Mouse (Mus musculus) kidney, embryonic 16.5 days (tissue): Measurements from ENCODE around the gene Cep131. TPM values are rescaled to one million over a fixed set of nuclear protein-coding genes. Genes with fewer than 3 reads are reported as not detected.

Experiments used
- ATAC-seq: fragments of 200-750 bp; cut with Nextera tagmentation; 2 replicates; pipeline ENCODE4 v1.8.0; 2017; ENCODE audit warnings: moderate TSS enrichment; ENCODE audit not compliant: low FRiP score, low TSS enrichment
- H3K27ac ChIP-seq: fragments of 300-500 bp; sonication (generic); 2 replicates; pipeline ENCODE4 v1.5.1; 2014; ENCODE audit warnings: low read length
- H3K27me3 ChIP-seq: fragments of 300-500 bp; sonication (generic); 2 replicates; pipeline ENCODE4 v1.6.1; 2014; ENCODE audit warnings: low read length, control low read depth, mixed read lengths; ENCODE audit not compliant: insufficient read depth
- H3K36me3 ChIP-seq: fragments of 300-500 bp; sonication (generic); 2 replicates; pipeline ENCODE4 v1.6.1; 2014; ENCODE audit warnings: low read length, control low read depth, mixed read lengths; ENCODE audit not compliant: insufficient read depth
- H3K4me1 ChIP-seq: fragments of 300-500 bp; sonication (generic); 2 replicates; pipeline ENCODE4 v1.6.1; 2014; ENCODE audit warnings: low read length, control low read depth, mixed read lengths; ENCODE audit not compliant: insufficient read depth
- H3K4me2 ChIP-seq: fragments of 300-500 bp; sonication (generic); replicated peaks from 2 replicates; pipeline ENCODE4 v1.6.1; 2014; ENCODE audit warnings: low read depth, low read length
- H3K4me3 ChIP-seq: fragments of 300-500 bp; sonication (generic); 2 replicates; pipeline ENCODE4 v1.5.1; 2014; ENCODE audit warnings: mild to moderate bottlenecking, low read length
- H3K9ac ChIP-seq: fragments of 300-500 bp; sonication (generic); replicated peaks from 2 replicates; pipeline ENCODE4 v1.6.1; 2014; ENCODE audit warnings: low read length
- H3K9me3 ChIP-seq: fragments of 300-500 bp; sonication (generic); 2 replicates; pipeline ENCODE4 v1.6.1; 2016; ENCODE audit warnings: low read length, control low read depth
- WGBS: fragments of 180-500 bp; shearing (Covaris S2); extraction: QIAGEN DNeasy Blood & Tissue Kit; methylation state at CpG from one replicate; pipeline ENCODE4 v1.1.7; 2014; 5-methylcytosine and 5-hydroxymethylcytosine counted together
- polyA plus RNA-seq: library from polyadenylated mRNA; unstranded; fragments of >200 nt; fragmentation: Nextera tagmentation; extraction: Ambion mirVana; gene quantifications from 2 replicates; pipeline ENCODE4 v1.2.1, GENCODE M21; 2015

Cep131 gene
- polyA plus RNA-seq, 1 experiment from 2014 or later = 26.6 TPM

- H3K27ac ChIP-seq = no peak overlapping the region
- H3K36me3 ChIP-seq = peaks cover 14% of the 10 kb centered on the region
- no peak overlapping the region for H3K4me3 ChIP-seq
- no peaks in the 10 kb centered on the region for H3K9me3 ChIP-seq
- no peaks in the 10 kb centered on the region for H3K4me1 ChIP-seq
- WGBS = 91% methylated on average over 7 of the region's 7 CpGs
- H3K4me2 ChIP-seq = no peak overlapping the region
- no peaks in the 10 kb centered on the region for H3K27me3 ChIP-seq
- ATAC-seq = no peak
- H3K9ac ChIP-seq = no peak overlapping the region
Measured at GRCm38 (mm10) chr11:120119108-120119507, 32.5 kb upstream of the Cep131 start.

GRCm38 (mm10) chr11:120117626-120118025 lies 31.0 kb upstream of the Cep131 start:
- H3K9ac ChIP-seq = no peak overlapping the region
- peaks cover 14% of the 10 kb centered on the region for H3K36me3 ChIP-seq
- no peaks in the 10 kb centered on the region for H3K27me3 ChIP-seq
- no peak for ATAC-seq
- no peak overlapping the region for H3K4me3 ChIP-seq
- WGBS = 75% methylated on average over 2 of the region's 2 CpGs
- H3K4me2 ChIP-seq = no peak overlapping the region
- no peak overlapping the region for H3K27ac ChIP-seq
- H3K4me1 ChIP-seq = no peaks in the 10 kb centered on the region
- no peaks in the 10 kb centered on the region for H3K9me3 ChIP-seq

- Histone ChIP-seq H3K4me1 (peaks cover 3% of the 10 kb centered on the region; the same call in 1 of the 2 replicates), H3K4me3 (no peak overlapping the region), H3K27ac (no peak overlapping the region), H3K9ac (no peak overlapping the region), H3K4me2 (no peak overlapping the region), H3K36me3 (peaks cover 24% of the 10 kb centered on the region), H3K27me3 (no peaks in the 10 kb centered on the region), H3K9me3 (no peaks in the 10 kb centered on the region)
- 86% methylated on average over 21 of the region's 21 CpGs for WGBS
- ATAC-seq = no peak
Measured at GRCm38 (mm10) chr11:120114488-120115215, 28.0 kb upstream of the Cep131 start.

GRCm38 (mm10) chr11:120112136-120112535 lies 25.5 kb upstream of the Cep131 start:
- Histone ChIP-seq H3K9me3 (no peaks in the 10 kb centered on the region), H3K27ac (no peak overlapping the region), H3K4me2 (no peak overlapping the region), H3K9ac (no peak overlapping the region), H3K4me1 (peaks cover 8% of the 10 kb centered on the region; the same call in 1 of the 2 replicates), H3K36me3 (peaks cover 28% of the 10 kb centered on the region), H3K27me3 (no peaks in the 10 kb centered on the region), H3K4me3 (no peak overlapping the region)
- WGBS = 91% methylated on average over 4 of the region's 4 CpGs
- no peak for ATAC-seq

- ATAC-seq = no peak
- 4% methylated on average over 2 of the region's 2 CpGs for WGBS
- no peak overlapping the region for H3K4me3 ChIP-seq
- H3K9ac ChIP-seq = no peak overlapping the region
- H3K9me3 ChIP-seq = no peaks in the 10 kb centered on the region
- H3K4me2 ChIP-seq = no peak overlapping the region
- H3K27me3 ChIP-seq = no peaks in the 10 kb centered on the region
- peaks cover 8% of the 10 kb centered on the region; the same call in 1 of the 2 replicates for H3K4me1 ChIP-seq
- 0 out of 2 replicates have a peak overlapping the region, but pooled peaks have one; percentile 33 for H3K27ac ChIP-seq
- peaks cover 23% of the 10 kb centered on the region for H3K36me3 ChIP-seq
Measured at GRCm38 (mm10) chr11:120111033-120111432, 24.4 kb upstream of the Cep131 start.

- ATAC-seq = no peak; the same call in 1 of the 2 replicates
- Histone ChIP-seq H3K27ac (no peak overlapping the region), H3K36me3 (peaks cover 27% of the 10 kb centered on the region), H3K9ac (no peak overlapping the region; the same call in 1 of the 2 replicates), H3K4me2 (no peak overlapping the region), H3K4me1 (peaks cover 8% of the 10 kb centered on the region; the same call in 1 of the 2 replicates), H3K4me3 (no peak overlapping the region), H3K27me3 (no peaks in the 10 kb centered on the region), H3K9me3 (no peaks in the 10 kb centered on the region)
- 70% methylated on average over 7 of the region's 7 CpGs for WGBS
Measured at GRCm38 (mm10) chr11:120110554-120110953, 23.9 kb upstream of the Cep131 start.

- WGBS = 75% methylated on average over 14 of the region's 14 CpGs
- Histone ChIP-seq H3K27ac (no peak overlapping the region), H3K4me2 (no peak overlapping the region), H3K9ac (no peak overlapping the region), H3K36me3 (peaks cover 31% of the 10 kb centered on the region), H3K4me3 (no peak overlapping the region), H3K27me3 (no peaks in the 10 kb centered on the region), H3K9me3 (no peaks in the 10 kb centered on the region), H3K4me1 (peaks cover 8% of the 10 kb centered on the region; the same call in 1 of the 2 replicates)
- no peak for ATAC-seq
Measured at GRCm38 (mm10) chr11:120109558-120110210, 23.1 kb upstream of the Cep131 start.

- Histone ChIP-seq H3K4me1 (peaks cover 8% of the 10 kb centered on the region; the same call in 1 of the 2 replicates), H3K4me3 (no peak overlapping the region), H3K9ac (no peak overlapping the region), H3K4me2 (no peak overlapping the region), H3K27me3 (no peaks in the 10 kb centered on the region), H3K9me3 (no peaks in the 10 kb centered on the region), H3K36me3 (peaks cover 34% of the 10 kb centered on the region), H3K27ac (no peak overlapping the region)
- no peak for ATAC-seq
- WGBS = 63% methylated on average over 9 of the region's 9 CpGs
Measured at GRCm38 (mm10) chr11:120107796-120108195, 21.2 kb upstream of the Cep131 start.

- Histone ChIP-seq H3K4me2 (no peak overlapping the region), H3K9me3 (no peaks in the 10 kb centered on the region), H3K36me3 (peaks cover 31% of the 10 kb centered on the region), H3K4me1 (peaks cover 8% of the 10 kb centered on the region; the same call in 1 of the 2 replicates), H3K9ac (no peak overlapping the region), H3K27ac (no peak overlapping the region), H3K4me3 (no peak overlapping the region), H3K27me3 (no peaks in the 10 kb centered on the region)
- ATAC-seq = no peak
- WGBS = 68% methylated on average over 2 of the region's 2 CpGs
Measured at GRCm38 (mm10) chr11:120107026-120107425, 20.4 kb upstream of the Cep131 start.
